Mouse (Mus musculus): ENCODE results near the gene Gm13276. TPM values are rescaled to one million over a fixed set of nuclear protein-coding genes. Genes with fewer than 3 reads are reported as not detected.
A peak's percentile ranks its signal among the peaks of the same experiment; 100 is the strongest.
"Not testable (repeated sequence)": the region's sequence is repeated elsewhere in the genome, so short reads cannot be mapped to it uniquely, and the experiment has no call there.

The Gm13276 gene
- total RNA-seq, 2 experiments from 2014 or later: not detected

GRCm38 (mm10) chr4:88781831-88782230, 3.7 kb upstream of the Gm13276 start, which contains the start of gene Ifnz:
Ifnz (plus strand) TSS chr4:88782131.
- ATAC-seq (ENCODE audit: poor library complexity, severe bottlenecking): not testable (repeated sequence)

GRCm38 (mm10) chr4:88782335-88782734, 3.2 kb upstream of the Gm13276 start:
- ATAC-seq (ENCODE audit: poor library complexity, severe bottlenecking): not testable (repeated sequence)

- ATAC-seq (ENCODE audit: poor library complexity, severe bottlenecking): not testable (repeated sequence)
These were observed 2.9 kb downstream of the Gm13276 start, which contains the start of gene Gm13277 for GRCm38 (mm10) chr4:88788402-88788801. Gm13277 (plus strand) TSS chr4:88788632.

GRCm38 (mm10) chr4:88791250-88791649, 5.7 kb downstream of the Gm13276 start, which contains the start of gene Gm13278:
Gm13278 (plus strand) TSS chr4:88791550.
- not testable (repeated sequence) for ATAC-seq (ENCODE audit: poor library complexity, severe bottlenecking)

- not testable (repeated sequence) for ATAC-seq (ENCODE audit: poor library complexity, severe bottlenecking)
These were observed 8.6 kb downstream of the Gm13276 start, which contains the start of gene Gm13275 for GRCm38 (mm10) chr4:88793936-88794675. Gm13275 (plus strand) TSS chr4:88794487.

- ATAC-seq (ENCODE audit: poor library complexity, severe bottlenecking): not testable (repeated sequence)
These were observed 11.6 kb downstream of the Gm13276 start, which contains the start of gene Gm13279 for GRCm38 (mm10) chr4:88797097-88797496. Gm13279 (plus strand) TSS chr4:88797397.

GRCm38 (mm10) chr4:88799365-88799764, 13.9 kb downstream of the Gm13276 start, which contains the start of gene Gm13285:
Gm13285 (plus strand) TSS chr4:88799665.
- not testable (repeated sequence) for ATAC-seq (ENCODE audit: poor library complexity, severe bottlenecking)

- not testable (repeated sequence) for ATAC-seq (ENCODE audit: poor library complexity, severe bottlenecking)
These were observed 17.4 kb downstream of the Gm13276 start, which contains the start of gene Gm13287 for GRCm38 (mm10) chr4:88802954-88803353. Gm13287 (plus strand) TSS chr4:88803254.

- not testable (repeated sequence) for ATAC-seq (ENCODE audit: poor library complexity, severe bottlenecking)
These were observed 19.7 kb downstream of the Gm13276 start, which contains the start of gene Gm13288 for GRCm38 (mm10) chr4:88805231-88805630. Gm13288 (plus strand) TSS chr4:88805531.

GRCm38 (mm10) chr4:88805761-88806160, 20.3 kb downstream of the Gm13276 start:
- not testable (repeated sequence) for ATAC-seq (ENCODE audit: poor library complexity, severe bottlenecking)

- no peak for ATAC-seq (ENCODE audit: poor library complexity, severe bottlenecking)
These were observed 30.4 kb downstream of the Gm13276 start, which contains the start of gene Ifna7 for GRCm38 (mm10) chr4:88815928-88816327. Ifna7 (plus strand) TSS chr4:88816228.

- no peak for ATAC-seq (ENCODE audit: poor library complexity, severe bottlenecking)
These were observed 34.1 kb downstream of the Gm13276 start, which contains the start of gene Ifna11 for GRCm38 (mm10) chr4:88819659-88820058. Ifna11 (plus strand) TSS chr4:88819959.

GRCm38 (mm10) chr4:88822995-88823394, 37.5 kb downstream of the Gm13276 start:
- peak; percentile 62; the same call in 1 of the 2 replicates for ATAC-seq (ENCODE audit: poor library complexity, severe bottlenecking)

- not testable (repeated sequence) for ATAC-seq (ENCODE audit: poor library complexity, severe bottlenecking)
These were observed 41.6 kb downstream of the Gm13276 start, which contains the start of gene Ifna6 for GRCm38 (mm10) chr4:88827116-88827515. Ifna6 (plus strand) TSS chr4:88827416.

- peak; percentile 54 for ATAC-seq (ENCODE audit: poor library complexity, severe bottlenecking)
These were observed 45.0 kb downstream of the Gm13276 start for GRCm38 (mm10) chr4:88830523-88830922.

- ATAC-seq (ENCODE audit: poor library complexity, severe bottlenecking): not testable (repeated sequence)
These were observed 49.7 kb downstream of the Gm13276 start, which contains the start of gene Ifna5 for GRCm38 (mm10) chr4:88835225-88835624. Ifna5 (plus strand) TSS chr4:88835525.

Other genes with a start within 250 kb of the Gm13276 start
Only the 30 nearest of the 31 such genes appear.
- not detected in 2 replicates for gene Ifna14, start 213.9 kb upstream of the Gm13276 start, total RNA-seq (2015)
- gene Ifna14, start 213.9 kb upstream of the Gm13276 start, total RNA-seq (2017): not detected in 2 replicates
- gene Ifna9, start 193.3 kb upstream of the Gm13276 start, total RNA-seq (2015): not detected in 2 replicates
- not detected in 2 replicates for gene Ifna9, start 193.3 kb upstream of the Gm13276 start, total RNA-seq (2017)
- gene Ifna12, start 182.3 kb upstream of the Gm13276 start, total RNA-seq (2015): not detected in 2 replicates
- gene Ifna12, start 182.3 kb upstream of the Gm13276 start, total RNA-seq (2017): not detected in 2 replicates
- not detected in 2 replicates for gene C87499, start 151.3 kb upstream of the Gm13276 start, total RNA-seq (2015)
- gene C87499, start 151.3 kb upstream of the Gm13276 start, total RNA-seq (2017): not detected in 2 replicates
- gene Ifna13, start 141.2 kb upstream of the Gm13276 start, total RNA-seq (2015): not detected in 2 replicates
- gene Ifna13, start 141.2 kb upstream of the Gm13276 start, total RNA-seq (2017): not detected in 2 replicates
- gene Ifna16, start 108.8 kb upstream of the Gm13276 start, total RNA-seq (2015): not detected in 2 replicates
- not detected in 2 replicates for gene Ifna16, start 108.8 kb upstream of the Gm13276 start, total RNA-seq (2017)
- gene Ifna2, start 101.8 kb upstream of the Gm13276 start, total RNA-seq (2015): not detected in 2 replicates
- gene Ifna2, start 101.8 kb upstream of the Gm13276 start, total RNA-seq (2017): not detected in 2 replicates
- not detected in 2 replicates for gene Ifnab, start 94.3 kb upstream of the Gm13276 start, total RNA-seq (2015)
- gene Ifnab, start 94.3 kb upstream of the Gm13276 start, total RNA-seq (2017): not detected in 2 replicates
- gene Gm26566, start 63.9 kb upstream of the Gm13276 start, total RNA-seq (2015): not detected in 2 replicates
- 0.55 TPM in 1 of 2 replicates, not detected in the other for gene Gm26566, start 63.9 kb upstream of the Gm13276 start, total RNA-seq (2017)
- 56.7 and 61.1 TPM in 2 replicates for gene Klhl9, start 63.2 kb upstream of the Gm13276 start, total RNA-seq (2015)
- gene Klhl9, start 63.2 kb upstream of the Gm13276 start, total RNA-seq (2017): 83.8 and 85.5 TPM in 2 replicates
- gene Gm13271, start 30.8 kb upstream of the Gm13276 start, total RNA-seq (2015): not detected in 2 replicates
- gene Gm13271, start 30.8 kb upstream of the Gm13276 start, total RNA-seq (2017): not detected in 2 replicates
- not detected in 2 replicates for gene Gm13283, start 25.6 kb upstream of the Gm13276 start, total RNA-seq (2015)
- 0.18 and 0.20 TPM in 2 replicates for gene Gm13283, start 25.6 kb upstream of the Gm13276 start, total RNA-seq (2017)
- gene Gm13290, start 11.9 kb upstream of the Gm13276 start, total RNA-seq (2015): not detected in 2 replicates
- not detected in 2 replicates for gene Gm13290, start 11.9 kb upstream of the Gm13276 start, total RNA-seq (2017)
- not detected in 2 replicates for gene Gm13289, start 8.8 kb upstream of the Gm13276 start, total RNA-seq (2015)
- gene Gm13289, start 8.8 kb upstream of the Gm13276 start, total RNA-seq (2017): not detected in 2 replicates
- gene Gm13272, start 5.9 kb upstream of the Gm13276 start, total RNA-seq (2015): not detected in 2 replicates
- gene Gm13272, start 5.9 kb upstream of the Gm13276 start, total RNA-seq (2017): not detected in 2 replicates
- gene Ifnz, start 3.6 kb upstream of the Gm13276 start, total RNA-seq (2015): not detected in 2 replicates
- not detected in 2 replicates for gene Ifnz, start 3.6 kb upstream of the Gm13276 start, total RNA-seq (2017)
- gene Gm13277, start 2.9 kb downstream of the Gm13276 start, total RNA-seq (2015): not detected in 2 replicates
- not detected in 2 replicates for gene Gm13277, start 2.9 kb downstream of the Gm13276 start, total RNA-seq (2017)
- gene Gm13278, start 5.8 kb downstream of the Gm13276 start, total RNA-seq (2015): not detected in 2 replicates
- gene Gm13278, start 5.8 kb downstream of the Gm13276 start, total RNA-seq (2017): not detected in 2 replicates
- gene Gm13275, start 8.8 kb downstream of the Gm13276 start, total RNA-seq (2015): not detected in 2 replicates
- gene Gm13275, start 8.8 kb downstream of the Gm13276 start, total RNA-seq (2017): not detected in 2 replicates
- gene Gm13279, start 11.7 kb downstream of the Gm13276 start, total RNA-seq (2015): not detected in 2 replicates
- not detected in 2 replicates for gene Gm13279, start 11.7 kb downstream of the Gm13276 start, total RNA-seq (2017)
- gene Gm13285, start 14.0 kb downstream of the Gm13276 start, total RNA-seq (2015): not detected in 2 replicates
- gene Gm13285, start 14.0 kb downstream of the Gm13276 start, total RNA-seq (2017): not detected in 2 replicates
- gene Gm13287, start 17.5 kb downstream of the Gm13276 start, total RNA-seq (2015): not detected in 2 replicates
- not detected in 2 replicates for gene Gm13287, start 17.5 kb downstream of the Gm13276 start, total RNA-seq (2017)
- not detected in 2 replicates for gene Gm13288, start 19.8 kb downstream of the Gm13276 start, total RNA-seq (2015)
- not detected in 2 replicates for gene Gm13288, start 19.8 kb downstream of the Gm13276 start, total RNA-seq (2017)
- gene Ifna7, start 30.5 kb downstream of the Gm13276 start, total RNA-seq (2015): not detected in 2 replicates
- gene Ifna7, start 30.5 kb downstream of the Gm13276 start, total RNA-seq (2017): not detected in 2 replicates
- not detected in 2 replicates for gene Ifna11, start 34.2 kb downstream of the Gm13276 start, total RNA-seq (2015)
- gene Ifna11, start 34.2 kb downstream of the Gm13276 start, total RNA-seq (2017): not detected in 2 replicates
- not detected in 2 replicates for gene Ifna6, start 41.7 kb downstream of the Gm13276 start, total RNA-seq (2015)
- gene Ifna6, start 41.7 kb downstream of the Gm13276 start, total RNA-seq (2017): not detected in 2 replicates
- not detected in 2 replicates for gene Ifna5, start 49.8 kb downstream of the Gm13276 start, total RNA-seq (2015)
- not detected in 2 replicates for gene Ifna5, start 49.8 kb downstream of the Gm13276 start, total RNA-seq (2017)
- not detected in 2 replicates for gene Ifna4, start 56.2 kb downstream of the Gm13276 start, total RNA-seq (2015)
- not detected in 2 replicates for gene Ifna4, start 56.2 kb downstream of the Gm13276 start, total RNA-seq (2017)
- not detected in 2 replicates for gene Ifna1, start 64.4 kb downstream of the Gm13276 start, total RNA-seq (2015)
- gene Ifna1, start 64.4 kb downstream of the Gm13276 start, total RNA-seq (2017): not detected in 2 replicates
- gene Ifne, start 94.5 kb downstream of the Gm13276 start, total RNA-seq (2015): not detected in 2 replicates
- not detected in 2 replicates for gene Ifne, start 94.5 kb downstream of the Gm13276 start, total RNA-seq (2017)

Measured in megakaryocyte, adult 5-6 weeks (primary cell).